In genomic region chrX:169984853-169985252, GRCm38 (mm10) we compare ENCODE assay signal across 7 mouse cellular contexts. TPM values are rescaled to one million over a fixed set of nuclear protein-coding genes. Genes with fewer than 3 reads are reported as not detected.
DNase-seq lines count a peak whose midpoint lies in the region.
"Not testable (repeated sequence)": the region's sequence is repeated elsewhere in the genome, so short reads cannot be mapped to it uniquely, and the experiment has no call there.

No protein-coding gene starts in this region.

- intact Hi-C loops in gastrocnemius, postnatal 14 days (cut with DNase I; ENCODE audit: low total_unique reads) = not testable (repeated sequence)

- peaks cover 44% of the 10 kb centered on the region for H3K36me3 ChIP-seq in megakaryocyte, embryonic 14.5 days (replicated peaks; ENCODE audit: low read length)

- H3K9me3 ChIP-seq in megakaryocyte, embryonic 14.5 days = peaks cover 78% of the 10 kb centered on the region

- H3K4me3 ChIP-seq in megakaryocyte, embryonic 14.5 days (replicated peaks) = peak overlapping the region; percentile 0

- peaks cover 16% of the 10 kb centered on the region for H3K4me1 ChIP-seq in megakaryocyte, embryonic 14.5 days

- H3K27me3 ChIP-seq in megakaryocyte, embryonic 14.5 days (replicated peaks) = not testable (repeated sequence)

- DNase-seq in adrenal gland, adult (ENCODE audit: inconsistent age in 2 of 2, low spot score in 1 of 2) = peak; percentile 50 to 54
- DNase-seq in cerebellum, postnatal 25 days = peak; percentile 11 to 22
- DNase-seq in gastrocnemius, postnatal 14 days = peak; percentile 11
- DNase-seq in kidney, adult 18-20 months = peak; percentile 39
- DNase-seq in left cerebral cortex, adult 9 months (ENCODE audit: low spot score in 2 of 2) = peak; percentile 10 to 70
- DNase-seq in spleen, postnatal 4 days (ENCODE audit: low spot score in 2 of 2) = peak; percentile 55 to 66

RNA-seq across cellular contexts. Expression of gene Gm21887, which starts 24.6 kb away (rescaled TPM):
- total RNA-seq in gastrocnemius, postnatal 14 days (2021) = 10 to 100 TPM; 32.5 to 36.1 TPM
- 1,328 and 1,796 TPM in 2 replicates for polyA plus RNA-seq in megakaryocyte, embryonic 14.5 days (2012; ENCODE audit: insufficient read depth, low replicate concordance)

Comparison
In these comparisons a context has a peak if more than half of its experiments do, and no peak if none do; other contexts are left out.
1. Peak in every context shown above with its lines: DNase-seq and H3K4me3 ChIP-seq.